Mouse (Mus musculus) C2C12 (cell line): ENCODE results near the gene Afmid.

ENCODE experiments used
- CTCF ChIP-seq: IDR thresholded peaks from one replicate; pipeline ENCODE4 v1.5.1; 2011; ENCODE audit not compliant: control insufficient read depth, insufficient read depth, insufficient read length
- MAX ChIP-seq: IDR thresholded peaks from one replicate; pipeline ENCODE4 v1.6.1; 2011; ENCODE audit warnings: mild to moderate bottlenecking, control low read depth

DNA sequence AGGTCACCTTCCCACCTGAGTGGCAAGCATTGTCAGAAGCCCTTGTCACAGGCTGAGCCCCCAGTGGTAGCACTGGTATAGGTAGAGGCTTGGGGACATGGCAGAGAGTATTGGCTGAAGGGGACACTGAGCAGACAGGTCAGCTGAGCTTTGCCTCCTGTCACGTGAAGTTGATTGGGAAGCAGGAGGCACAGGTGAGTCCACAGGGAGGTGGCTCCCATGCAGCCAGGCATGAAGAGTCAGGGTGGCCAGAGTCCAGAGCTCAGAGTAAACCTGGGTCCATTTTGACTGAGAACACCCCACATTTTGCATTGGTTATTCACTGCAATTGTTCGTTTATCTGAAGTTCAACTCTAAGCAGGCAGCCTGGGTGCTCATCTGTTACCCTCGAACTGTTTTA, 27.2 kb downstream of the Afmid start:
- no peak for TF ChIP-seq MAX
- no peak for TF ChIP-seq CTCF
